Mouse (Mus musculus) embryonic facial prominence, embryonic 11.5 days (tissue): ENCODE measurements around the gene Tbc1d25. TPM values are rescaled to one million over a fixed set of nuclear protein-coding genes. Genes with fewer than 3 reads are reported as not detected.

ENCODE experiments used
- ATAC-seq: fragments of 200-750 bp; cut with Nextera tagmentation; replicated peaks from 2 replicates; pipeline ENCODE4 v1.8.0; 2017; ENCODE audit warnings: low read depth; ENCODE audit not compliant: insufficient number of reproducible peaks, low FRiP score, low TSS enrichment
- DNase-seq: peaks from one replicate; pipeline ENCODE4 v3.0.0-alpha.2; 2015; ENCODE audit warnings: low spot score
- H3K27ac ChIP-seq: fragments of 300-500 bp; sonication (generic); replicated peaks from 2 replicates; pipeline ENCODE4 v1.5.1; 2014; ENCODE audit warnings: mild to moderate bottlenecking, low read depth, low read length, control low read depth
- H3K27me3 ChIP-seq: fragments of 300-500 bp; sonication (generic); 2 replicates; pipeline ENCODE4 v1.6.1; 2014; ENCODE audit warnings: mild to moderate bottlenecking, low read length, moderate library complexity, mixed read lengths; ENCODE audit not compliant: control insufficient read depth, insufficient read depth
- H3K36me3 ChIP-seq: fragments of 300-500 bp; sonication (generic); replicated peaks from 2 replicates; pipeline ENCODE4 v1.6.1; 2014; ENCODE audit warnings: low read depth, mild to moderate bottlenecking, low read length, moderate library complexity, mixed read lengths; ENCODE audit not compliant: control insufficient read depth, insufficient read depth
- H3K4me1 ChIP-seq: fragments of 300-500 bp; sonication (generic); 2 replicates; pipeline ENCODE4 v1.6.1; 2014; ENCODE audit warnings: low read length, mixed read lengths; ENCODE audit not compliant: control insufficient read depth, insufficient read depth
- H3K4me2 ChIP-seq: fragments of 300-500 bp; sonication (generic); 2 replicates; pipeline ENCODE4 v1.6.1; 2014; ENCODE audit warnings: low read depth, mild to moderate bottlenecking, control low read depth, low read length, moderate library complexity
- H3K4me3 ChIP-seq: fragments of 300-500 bp; sonication (generic); 2 replicates; pipeline ENCODE4 v1.5.1; 2014; ENCODE audit warnings: low read depth, low read length, control low read depth
- H3K9ac ChIP-seq: fragments of 300-500 bp; sonication (generic); replicated peaks from 2 replicates; pipeline ENCODE4 v1.6.1; 2014; ENCODE audit warnings: mild to moderate bottlenecking, control low read depth, low read length
- H3K9me3 ChIP-seq: fragments of 300-500 bp; sonication (generic); replicated peaks from 2 replicates; pipeline ENCODE4 v1.6.1; 2016; ENCODE audit warnings: mild to moderate bottlenecking, low read length, inconsistent platforms, mixed read lengths; ENCODE audit not compliant: control insufficient read depth
- WGBS: fragments of 180-500 bp; shearing (Covaris S2); extraction: QIAGEN DNeasy Blood & Tissue Kit; methylation state at CpG from one replicate; pipeline ENCODE4 v1.1.7; 2014; 5-methylcytosine and 5-hydroxymethylcytosine counted together
- polyA plus RNA-seq: library from polyadenylated mRNA; unstranded; fragments of >200 nt; fragmentation: Nextera tagmentation; extraction: Ambion mirVana; gene quantifications from 2 replicates; pipeline ENCODE4 v1.2.1, GENCODE M21; 2014

Tbc1d25 gene
- polyA plus RNA-seq, 1 experiment from 2014 or later, result 11.3 TPM

- H3K36me3 ChIP-seq, result no peaks in the 10 kb centered on the region
- DNase-seq (no peak), ATAC-seq (no peak)
- H3K4me1 ChIP-seq, result no peaks in the 10 kb centered on the region
- H3K9ac ChIP-seq, result no peak overlapping the region
- no peaks in the 10 kb centered on the region for H3K9me3 ChIP-seq
- 80% methylated on average over 4 of the region's 4 CpGs for WGBS
- H3K4me3 ChIP-seq, result no peak overlapping the region
- H3K27ac ChIP-seq, result no peak overlapping the region
- H3K27me3 ChIP-seq, result no peaks in the 10 kb centered on the region
- H3K4me2 ChIP-seq, result no peak overlapping the region
Observed at GRCm38 (mm10) chrX:8115275-8115674, 60.7 kb downstream of the Tbc1d25 start.

- Histone ChIP-seq H3K9ac (no peak overlapping the region), H3K4me1 (no peaks in the 10 kb centered on the region), H3K27me3 (no peaks in the 10 kb centered on the region), H3K36me3 (no peaks in the 10 kb centered on the region), H3K27ac (no peak overlapping the region), H3K4me3 (no peak overlapping the region), H3K4me2 (no peak overlapping the region), H3K9me3 (no peaks in the 10 kb centered on the region)
- ATAC-seq (no peak), DNase-seq (no peak)
- 92% methylated on average over 3 of the region's 3 CpGs for WGBS
Observed at GRCm38 (mm10) chrX:8105019-8105418, 71.0 kb downstream of the Tbc1d25 start.

Other genes starting within 250 kb of the Tbc1d25 start
- not detected in 2 replicates for gene Eras, start 247.6 kb downstream of the Tbc1d25 start, polyA plus RNA-seq
- 38.0 and 43.9 TPM in 2 replicates for gene Hdac6, start 228.3 kb downstream of the Tbc1d25 start, polyA plus RNA-seq
- gene Gata1, start 198.1 kb downstream of the Tbc1d25 start, polyA plus RNA-seq, result 4.0 and 5.0 TPM in 2 replicates
- not detected in 2 replicates for gene Glod5, start 157.7 kb downstream of the Tbc1d25 start, polyA plus RNA-seq
- 86.7 and 88.3 TPM in 2 replicates for gene Suv39h1, start 101.4 kb downstream of the Tbc1d25 start, polyA plus RNA-seq
- gene Was, start 85.7 kb downstream of the Tbc1d25 start, polyA plus RNA-seq, result 0.42 and 0.48 TPM in 2 replicates
- gene Wdr13, start 43.3 kb downstream of the Tbc1d25 start, polyA plus RNA-seq, result 15.1 and 15.9 TPM in 2 replicates
- gene Rbm3, start 30.3 kb downstream of the Tbc1d25 start, polyA plus RNA-seq, result 525 and 566 TPM in 2 replicates
- 33.2 and 37.0 TPM in 2 replicates for gene Ebp, start 17.3 kb upstream of the Tbc1d25 start, polyA plus RNA-seq
- gene Porcn, start 30.3 kb upstream of the Tbc1d25 start, polyA plus RNA-seq, result 10.2 and 14.2 TPM in 2 replicates
- 46.2 and 49.1 TPM in 2 replicates for gene Ftsj1, start 76.2 kb upstream of the Tbc1d25 start, polyA plus RNA-seq
- 3.9 and 4.8 TPM in 2 replicates for gene Slc38a5, start 95.0 kb upstream of the Tbc1d25 start, polyA plus RNA-seq
- gene Ssxb10, start 151.2 kb upstream of the Tbc1d25 start, polyA plus RNA-seq, result not detected in 2 replicates
- not detected in 2 replicates for gene Ssxb9, start 190.8 kb upstream of the Tbc1d25 start, polyA plus RNA-seq
- not detected in 2 replicates for gene Ssxb1, start 237.1 kb upstream of the Tbc1d25 start, polyA plus RNA-seq